In the genomic region with DNA sequence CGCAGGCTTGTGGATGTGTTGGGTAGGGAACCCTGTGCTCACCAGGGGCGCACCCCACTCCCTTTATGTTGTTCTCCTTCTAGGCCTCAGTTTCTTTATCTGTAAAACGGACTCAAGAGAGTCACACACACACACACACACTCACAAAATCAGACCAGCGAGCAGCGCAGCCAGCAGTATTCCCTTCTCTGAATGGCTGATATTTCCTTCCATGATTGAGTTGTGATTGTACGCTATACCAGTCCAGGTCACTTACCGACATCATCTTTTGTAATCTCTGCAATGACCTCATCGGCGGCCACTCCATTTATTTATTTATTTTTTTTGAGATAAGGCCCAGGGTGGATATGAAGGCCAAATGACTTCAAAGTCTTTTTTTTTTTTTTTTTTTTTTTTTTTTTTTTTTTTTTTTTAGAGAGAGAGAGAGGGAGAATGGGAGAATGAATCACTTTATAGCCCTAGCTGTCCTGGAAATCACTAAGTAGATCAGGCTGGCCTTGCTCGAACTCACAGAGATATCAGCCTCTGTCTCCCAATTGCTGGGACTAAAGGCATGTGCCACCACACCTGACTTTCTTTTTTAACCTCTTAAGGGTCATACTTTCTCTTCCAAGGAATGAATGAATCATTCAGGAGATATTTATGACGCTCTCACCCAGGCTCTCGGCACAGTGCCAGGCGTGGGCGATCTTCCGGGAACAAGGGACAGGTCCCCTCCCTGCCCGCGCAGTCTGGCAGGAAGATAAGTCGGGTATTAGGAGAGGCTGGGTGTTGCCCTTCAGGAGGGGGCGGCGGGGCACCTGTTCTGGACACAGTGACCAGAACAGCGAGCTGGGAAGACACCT, we compare ENCODE assay signal across 8 mouse cellular contexts. TPM values are rescaled to one million over a fixed set of nuclear protein-coding genes. Genes with fewer than 3 reads are reported as not detected.
DNase-seq lines count a peak whose midpoint lies in the region; ATAC-seq and TF ChIP-seq lines count a peak whose summit lies in the region.

A gene (minus strand): TSS at position 103 of the 845 bp plus-strand sequence.

- no peak for DNase-seq in kidney, adult 9 months
- peak; percentile 14 for DNase-seq in brain, embryonic 14.5 days (ENCODE audit: low read depth)
- peak; percentile 39 for DNase-seq in left cerebral cortex, postnatal 4 days
- no peak for DNase-seq in thymus, postnatal 10 days (ENCODE audit: low spot score in 2 of 2)

- H3K4me3 ChIP-seq in kidney, embryonic 15.5 days (replicated peaks) = peak within 1 kb of the TSS; percentile 64
- H3K4me3 ChIP-seq in forebrain, embryonic 13.5 days = peak within 1 kb of the TSS; percentile 54
- H3K4me3 ChIP-seq in hindbrain, embryonic 13.5 days = peak within 1 kb of the TSS; percentile 57
- H3K4me3 ChIP-seq in midbrain, embryonic 12.5 days = peak within 1 kb of the TSS; percentile 46

- no peaks in the 10 kb centered on the region for H3K36me3 ChIP-seq in kidney, embryonic 15.5 days
- H3K36me3 ChIP-seq in forebrain, embryonic 13.5 days (ENCODE audit: poor library complexity, severe bottlenecking) = no peaks in the 10 kb centered on the region
- H3K36me3 ChIP-seq in hindbrain, embryonic 13.5 days = no peaks in the 10 kb centered on the region
- H3K36me3 ChIP-seq in midbrain, embryonic 12.5 days = no peaks in the 10 kb centered on the region

- ATAC-seq in kidney, embryonic 15.5 days (replicated peaks; ENCODE audit: low FRiP score) = no peak; the same call in 1 of the 2 replicates
- ATAC-seq in forebrain, embryonic 13.5 days = no peak
- no peak for ATAC-seq in hindbrain, embryonic 13.5 days (ENCODE audit: low FRiP score)
- ATAC-seq in midbrain, embryonic 12.5 days (ENCODE audit: low FRiP score, low read depth) = no peak

- peaks cover 32% of the 10 kb centered on the region for H3K27me3 ChIP-seq in kidney, embryonic 15.5 days
- H3K27me3 ChIP-seq in forebrain, embryonic 13.5 days = peaks cover 42% of the 10 kb centered on the region
- H3K27me3 ChIP-seq in hindbrain, embryonic 13.5 days = peaks cover 63% of the 10 kb centered on the region
- peaks cover 57% of the 10 kb centered on the region for H3K27me3 ChIP-seq in midbrain, embryonic 12.5 days

- H3K9ac ChIP-seq in kidney, embryonic 15.5 days = peak within 1 kb of the TSS; percentile 58
- H3K9ac ChIP-seq in forebrain, embryonic 13.5 days = peak within 1 kb of the TSS; percentile 64
- H3K9ac ChIP-seq in hindbrain, embryonic 13.5 days = peak within 1 kb of the TSS; percentile 77
- H3K9ac ChIP-seq in midbrain, embryonic 12.5 days (replicated peaks) = peak within 1 kb of the TSS; percentile 40

- H3K27ac ChIP-seq in kidney, embryonic 15.5 days = peak within 1 kb of the TSS; percentile 37; the same call in 1 of the 2 replicates
- no peak within 1 kb of the TSS for H3K27ac ChIP-seq in forebrain, embryonic 13.5 days
- H3K27ac ChIP-seq in hindbrain, embryonic 13.5 days = no peak within 1 kb of the TSS
- no peak within 1 kb of the TSS for H3K27ac ChIP-seq in midbrain, embryonic 12.5 days (replicated peaks)

- TF ChIP-seq CTCF in brain, embryonic 14.5 days (IDR thresholded peaks at IDR 0.05; ENCODE audit: borderline replicate concordance, extremely low read depth, insufficient read depth, insufficient read length) = no peak

- H3K9me3 ChIP-seq in kidney, embryonic 15.5 days (replicated peaks) = no peaks in the 10 kb centered on the region
- no peaks in the 10 kb centered on the region for H3K9me3 ChIP-seq in forebrain, embryonic 13.5 days (replicated peaks)
- H3K9me3 ChIP-seq in hindbrain, embryonic 13.5 days = no peaks in the 10 kb centered on the region
- no peaks in the 10 kb centered on the region for H3K9me3 ChIP-seq in midbrain, embryonic 12.5 days

- TF ChIP-seq POLR2A in brain, embryonic 14.5 days (IDR thresholded peaks at IDR 0.05; ENCODE audit: borderline replicate concordance, extremely low read depth, insufficient read depth, insufficient read length, poor library complexity, severe bottlenecking) = no peak

- WGBS in kidney, embryonic 15.5 days = 27% methylated on average over 21 of the region's 21 CpGs
- 39% methylated on average over 21 of the region's 21 CpGs for WGBS in forebrain, embryonic 13.5 days
- WGBS in hindbrain, embryonic 13.5 days = 37% methylated on average over 21 of the region's 21 CpGs
- WGBS in midbrain, embryonic 12.5 days = 41% methylated on average over 21 of the region's 21 CpGs

- H3K4me2 ChIP-seq in kidney, embryonic 15.5 days = peak within 1 kb of the TSS; percentile 100
- H3K4me2 ChIP-seq in forebrain, embryonic 13.5 days = peak within 1 kb of the TSS; percentile 98
- H3K4me2 ChIP-seq in hindbrain, embryonic 13.5 days = peak within 1 kb of the TSS; percentile 98
- peak within 1 kb of the TSS; percentile 79 for H3K4me2 ChIP-seq in midbrain, embryonic 12.5 days (replicated peaks)

- intact Hi-C loops in left cerebral cortex, postnatal 4 days (cut with DNase I) = no loop called here

- peaks cover 27% of the 10 kb centered on the region for H3K4me1 ChIP-seq in kidney, embryonic 15.5 days
- H3K4me1 ChIP-seq in forebrain, embryonic 13.5 days = peaks cover 11% of the 10 kb centered on the region; the same call in 1 of the 2 replicates
- H3K4me1 ChIP-seq in hindbrain, embryonic 13.5 days (replicated peaks) = peaks cover 10% of the 10 kb centered on the region
- peaks cover 10% of the 10 kb centered on the region for H3K4me1 ChIP-seq in midbrain, embryonic 12.5 days

RNA-seq across cellular contexts. Expression of the gene that starts here (rescaled TPM):
- 2.7 and 2.9 TPM in 2 replicates for polyA plus RNA-seq in kidney, embryonic 15.5 days (2015; fragmentation: Nextera tagmentation; extraction: Ambion mirVana)
- polyA plus RNA-seq in brain, embryonic 14.5 days (2012; rRNA removed) = 1.7 and 2.9 TPM in 2 replicates
- 1.0 and 1.3 TPM in 2 replicates for polyA plus RNA-seq in forebrain, embryonic 13.5 days (2015; fragmentation: Nextera tagmentation; extraction: Ambion mirVana)
- 2.9 and 3.6 TPM in 2 replicates for polyA plus RNA-seq in hindbrain, embryonic 13.5 days (2015; fragmentation: Nextera tagmentation; extraction: Ambion mirVana)
- 1 to 10 TPM; 4.4 to 5.3 TPM for total RNA-seq in left cerebral cortex, postnatal 4 days (2021)
- polyA plus RNA-seq in midbrain, embryonic 12.5 days (2016; fragmentation: Nextera tagmentation; extraction: Ambion mirVana) = 1.5 and 1.9 TPM in 2 replicates

Comparison
In these comparisons a context has a peak if more than half of its experiments do, and no peak if none do; other contexts are left out.
1. DNase-seq: peak in brain, embryonic 14.5 days (single experiment) and left cerebral cortex, postnatal 4 days (single experiment); none in kidney, adult 9 months (single experiment) and thymus, postnatal 10 days (0 of 2).
2. Peak in every context shown above with its lines, with median percentiles within 50 percentile points of each other: H3K4me2 ChIP-seq, H3K4me3 ChIP-seq and H3K9ac ChIP-seq.